Mouse (Mus musculus): ENCODE data around the gene Diras1. TPM values are rescaled to one million over a fixed set of nuclear protein-coding genes. Genes with fewer than 3 reads are reported as not detected.
A peak's percentile ranks its signal among the peaks of the same experiment; 100 is the strongest.

Diras1 gene
- polyA plus RNA-seq, 1 experiment from 2014 or later = 0.07 TPM

DNA sequence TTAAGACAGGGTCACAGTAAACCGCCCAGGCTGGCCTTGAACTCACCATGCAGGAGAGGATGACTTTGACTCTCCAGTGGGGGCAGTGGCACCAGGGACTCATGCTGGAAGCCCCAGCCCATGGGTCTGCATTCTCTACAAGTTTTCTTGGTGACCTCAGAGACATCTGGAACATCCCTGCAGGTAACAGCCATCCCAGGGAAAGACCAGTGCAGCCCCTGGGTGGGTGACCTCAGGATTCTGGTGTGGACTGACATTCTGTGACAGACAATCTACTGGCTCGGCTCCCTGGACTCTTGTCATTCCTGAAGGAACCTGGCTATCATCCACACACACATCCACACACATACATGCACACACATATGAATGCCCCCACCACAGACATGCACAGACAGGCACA lies 9.8 kb downstream of the Diras1 start:
- H3K9ac ChIP-seq = no peak overlapping the region
- peak overlapping the region; percentile 59 for H3K4me2 ChIP-seq
- ATAC-seq (ENCODE audit: insufficient read depth) = no peak
- 65% methylated on average over 2 of the region's 2 CpGs for WGBS (ENCODE audit: insufficient replicate concordance)
- H3K9me3 ChIP-seq (replicated peaks) = no peaks in the 10 kb centered on the region
- no peak overlapping the region for H3K27ac ChIP-seq (replicated peaks)
- H3K36me3 ChIP-seq (replicated peaks) = no peaks in the 10 kb centered on the region
- peaks cover 5% of the 10 kb centered on the region for H3K27me3 ChIP-seq
- H3K4me3 ChIP-seq (replicated peaks) = no peak overlapping the region
- peaks cover 20% of the 10 kb centered on the region for H3K4me1 ChIP-seq (replicated peaks)

DNA sequence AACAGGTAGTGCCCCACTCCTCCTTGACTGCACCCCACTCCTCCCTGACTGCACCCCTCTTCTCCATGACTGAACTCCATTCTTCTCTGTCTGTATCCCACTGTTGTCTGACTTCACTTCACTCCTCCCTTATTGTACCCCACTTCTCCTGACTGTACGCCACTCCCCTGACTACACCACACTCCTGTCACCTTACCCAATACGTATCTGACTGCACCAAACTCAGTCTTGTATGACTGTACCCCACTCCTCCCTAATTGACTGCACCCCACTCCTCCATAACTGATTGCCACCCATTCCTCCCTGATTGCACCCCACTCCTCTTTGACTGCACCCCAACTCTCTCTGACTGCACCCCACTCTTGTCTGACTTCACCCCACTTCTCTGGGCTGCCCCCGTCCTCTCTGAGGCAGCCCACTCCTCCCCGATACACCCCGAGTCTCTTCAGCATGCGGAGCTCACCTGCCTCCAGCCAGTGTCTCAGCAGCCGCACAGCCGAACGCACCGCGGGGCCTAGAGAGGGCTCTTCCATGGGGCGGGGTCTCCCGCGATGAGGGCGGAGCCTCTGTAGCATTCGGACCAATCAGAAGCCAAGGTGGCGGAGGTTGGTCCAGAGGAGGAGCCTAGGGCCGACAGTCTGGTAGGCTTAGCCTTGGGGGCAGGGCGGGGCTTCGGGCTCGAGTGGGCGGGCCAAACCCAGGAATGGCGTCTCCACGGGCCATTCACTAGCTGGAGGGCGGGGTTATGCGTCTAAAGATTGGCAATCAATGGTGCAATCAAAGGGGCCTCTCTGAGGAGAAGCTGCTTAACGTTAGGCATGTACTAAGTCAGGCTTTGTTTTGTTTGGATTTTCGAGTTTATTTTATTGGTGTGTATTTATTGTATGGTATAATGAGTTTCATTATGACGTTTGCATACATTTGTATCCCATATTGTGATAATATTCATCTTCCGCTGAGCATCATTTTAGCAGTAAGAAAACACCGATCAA lies 10.8 kb downstream of the Diras1 start, which contains the start of gene Gng7:
Gene Gng7, minus strand, starts transcription at position 553 of the 992 bp plus-strand sequence.
- H3K9ac ChIP-seq = no peak within 1 kb of the TSS
- H3K9me3 ChIP-seq (replicated peaks) = no peaks in the 10 kb centered on the region
- H3K4me2 ChIP-seq = peak within 1 kb of the TSS; percentile 59
- 11% methylated on average over 31 of the region's 31 CpGs for WGBS (ENCODE audit: insufficient replicate concordance)
- H3K4me3 ChIP-seq (replicated peaks) = peak within 1 kb of the TSS; percentile 32; the same call in 1 of the 2 replicates
- peak; percentile 91 for ATAC-seq (ENCODE audit: insufficient read depth)
- peaks cover 20% of the 10 kb centered on the region for H3K4me1 ChIP-seq (replicated peaks)
- no peaks in the 10 kb centered on the region; the same call in 1 of the 2 replicates for H3K27me3 ChIP-seq
- no peak within 1 kb of the TSS for H3K27ac ChIP-seq (replicated peaks)
- H3K36me3 ChIP-seq (replicated peaks) = no peaks in the 10 kb centered on the region

DNA sequence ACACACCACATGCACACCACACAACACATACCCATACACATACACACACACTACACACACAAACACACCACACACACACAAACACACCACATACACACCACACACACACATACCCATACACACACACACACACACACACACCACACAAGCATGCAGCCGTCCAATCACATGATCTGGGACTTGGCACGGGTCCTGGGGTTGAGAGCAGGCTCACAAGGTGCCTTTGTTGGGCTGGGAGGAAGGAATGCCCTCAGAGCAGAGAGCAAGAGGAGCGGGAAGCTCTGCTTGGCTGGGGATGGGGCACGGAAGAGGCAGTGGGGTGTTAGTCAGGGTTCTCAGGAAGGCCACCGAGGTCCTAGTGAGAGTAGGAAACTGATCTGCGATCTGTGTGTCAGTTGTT lies 14.6 kb downstream of the Diras1 start:
- Histone ChIP-seq H3K4me2 (no peak overlapping the region), H3K36me3 (replicated peaks) (no peaks in the 10 kb centered on the region), H3K27me3 (no peaks in the 10 kb centered on the region; the same call in 1 of the 2 replicates), H3K27ac (replicated peaks) (no peak overlapping the region), H3K9me3 (replicated peaks) (no peaks in the 10 kb centered on the region), H3K9ac (no peak overlapping the region), H3K4me1 (replicated peaks) (peaks cover 18% of the 10 kb centered on the region), H3K4me3 (replicated peaks) (no peak overlapping the region)
- 61% methylated on average over 6 of the region's 6 CpGs for WGBS (ENCODE audit: insufficient replicate concordance)
- ATAC-seq (ENCODE audit: insufficient read depth) = no peak

- Histone ChIP-seq H3K9ac (no peak overlapping the region), H3K36me3 (replicated peaks) (no peaks in the 10 kb centered on the region), H3K4me2 (no peak overlapping the region), H3K4me3 (replicated peaks) (no peak overlapping the region), H3K27me3 (no peaks in the 10 kb centered on the region), H3K4me1 (replicated peaks) (no peaks in the 10 kb centered on the region), H3K9me3 (replicated peaks) (no peaks in the 10 kb centered on the region), H3K27ac (replicated peaks) (no peak overlapping the region)
- WGBS (ENCODE audit: insufficient replicate concordance) = 25% methylated on average over 7 of the region's 7 CpGs
- ATAC-seq (ENCODE audit: insufficient read depth) = no peak
Measured at GRCm38 (mm10) chr10:81007240-81007639, 18.2 kb downstream of the Diras1 start.

DNA sequence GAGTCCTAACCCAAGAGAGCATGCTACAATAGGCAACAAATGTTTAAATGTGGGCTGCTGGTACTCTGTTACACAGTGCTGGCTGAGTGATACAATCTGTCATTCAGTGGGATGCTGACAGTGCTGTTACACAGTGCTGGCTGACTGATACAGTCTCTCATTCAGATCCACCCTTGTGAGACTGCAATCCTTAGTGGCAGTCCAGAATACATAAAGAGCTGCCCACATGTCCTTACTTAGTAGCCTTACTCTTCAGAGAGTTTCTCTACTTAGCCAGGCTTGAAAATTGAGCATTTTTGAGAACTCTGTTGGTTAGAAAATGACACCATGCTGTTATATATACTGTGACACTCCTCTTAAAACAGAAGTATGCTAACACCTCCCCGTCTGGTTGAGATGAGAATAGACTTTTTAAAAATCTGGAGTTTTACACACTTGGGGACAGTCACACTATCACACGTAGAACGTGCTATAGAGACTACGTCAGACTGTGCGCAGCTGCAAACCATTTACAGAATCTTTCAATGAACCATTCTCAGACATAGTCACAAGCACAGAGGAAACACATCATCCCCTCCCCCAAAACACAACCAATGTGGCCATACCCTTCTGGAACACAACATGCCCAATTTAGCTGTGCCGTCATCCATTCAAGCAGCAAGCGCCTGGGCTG lies 19.3 kb downstream of the Diras1 start:
- no peaks in the 10 kb centered on the region for H3K36me3 ChIP-seq (replicated peaks)
- H3K4me1 ChIP-seq (replicated peaks) = no peaks in the 10 kb centered on the region
- no peak overlapping the region for H3K9ac ChIP-seq
- no peak overlapping the region for H3K27ac ChIP-seq (replicated peaks)
- no peaks in the 10 kb centered on the region for H3K27me3 ChIP-seq
- no peaks in the 10 kb centered on the region for H3K9me3 ChIP-seq (replicated peaks)
- H3K4me2 ChIP-seq = no peak overlapping the region
- no peak for ATAC-seq (ENCODE audit: insufficient read depth)
- H3K4me3 ChIP-seq (replicated peaks) = no peak overlapping the region
- 85% methylated on average over 7 of the region's 7 CpGs for WGBS (ENCODE audit: insufficient replicate concordance)

GRCm38 (mm10) chr10:81001161-81001560 lies 24.3 kb downstream of the Diras1 start:
- WGBS (ENCODE audit: insufficient replicate concordance) = 56% methylated on average over 10 of the region's 10 CpGs
- Histone ChIP-seq H3K4me2 (no peak overlapping the region), H3K4me3 (replicated peaks) (no peak overlapping the region), H3K36me3 (replicated peaks) (no peaks in the 10 kb centered on the region), H3K27ac (replicated peaks) (no peak overlapping the region), H3K27me3 (peaks cover 10% of the 10 kb centered on the region), H3K9me3 (replicated peaks) (no peaks in the 10 kb centered on the region), H3K9ac (no peak overlapping the region), H3K4me1 (replicated peaks) (peaks cover 29% of the 10 kb centered on the region)
- ATAC-seq (ENCODE audit: insufficient read depth) = no peak

DNA sequence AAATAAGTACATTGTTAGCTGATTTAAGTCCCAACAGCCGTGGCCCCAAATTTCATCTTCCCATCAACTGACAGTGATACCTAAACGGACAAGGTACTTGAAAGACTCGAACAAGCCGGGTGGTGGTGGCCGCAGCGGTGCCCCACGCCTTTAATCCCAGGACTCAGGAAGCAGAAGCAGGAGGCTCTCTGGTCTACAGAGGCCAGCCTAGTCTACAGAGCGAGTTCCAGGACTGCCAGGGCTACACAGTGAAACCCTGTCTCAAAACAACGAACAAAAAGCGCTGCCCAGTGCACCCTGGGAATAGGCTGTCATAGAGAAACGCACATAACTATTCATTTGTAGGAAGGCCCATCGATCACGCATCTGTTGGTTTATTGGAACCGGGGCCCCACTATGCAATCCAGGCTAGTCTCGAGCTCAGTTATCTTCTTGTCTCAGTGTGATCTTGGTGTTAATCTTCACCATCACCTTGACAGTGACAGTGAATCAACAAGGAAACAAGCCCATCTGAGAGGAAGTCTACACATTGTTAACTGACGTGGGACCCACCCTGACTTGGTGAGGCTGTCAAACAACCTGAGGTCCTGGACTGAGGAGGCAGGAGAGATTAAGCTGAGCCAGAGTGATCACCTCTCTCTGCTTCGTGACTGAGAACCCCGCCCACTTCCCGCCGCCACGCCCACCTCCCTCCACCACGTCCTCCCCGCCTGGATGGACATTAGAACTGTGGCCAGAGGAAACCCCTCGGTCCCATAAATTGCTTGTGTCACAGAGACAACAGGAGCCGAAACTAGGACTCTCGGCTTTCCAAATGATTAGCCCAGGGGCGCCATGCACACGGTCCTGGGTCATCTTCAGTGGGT lies 25.0 kb downstream of the Diras1 start:
- H3K4me1 ChIP-seq (replicated peaks) = peaks cover 29% of the 10 kb centered on the region
- no peak overlapping the region for H3K27ac ChIP-seq (replicated peaks)
- no peak for ATAC-seq (ENCODE audit: insufficient read depth)
- 0 out of 2 replicates have a peak overlapping the region, but pooled peaks have one; percentile 6 for H3K9ac ChIP-seq
- H3K36me3 ChIP-seq (replicated peaks) = no peaks in the 10 kb centered on the region
- no peak overlapping the region for H3K4me3 ChIP-seq (replicated peaks)
- peaks cover 10% of the 10 kb centered on the region for H3K27me3 ChIP-seq
- no peaks in the 10 kb centered on the region for H3K9me3 ChIP-seq (replicated peaks)
- 29% methylated on average over 28 of the region's 28 CpGs for WGBS (ENCODE audit: insufficient replicate concordance)
- H3K4me2 ChIP-seq = peak overlapping the region; percentile 40

GRCm38 (mm10) chr10:80999362-81000196 lies 25.9 kb downstream of the Diras1 start:
- Histone ChIP-seq H3K9ac (no peak overlapping the region), H3K27me3 (peaks cover 16% of the 10 kb centered on the region), H3K27ac (replicated peaks) (no peak overlapping the region), H3K4me3 (replicated peaks) (no peak overlapping the region), H3K9me3 (replicated peaks) (no peaks in the 10 kb centered on the region), H3K4me2 (peak overlapping the region; percentile 40), H3K4me1 (replicated peaks) (peaks cover 32% of the 10 kb centered on the region), H3K36me3 (replicated peaks) (no peaks in the 10 kb centered on the region)
- 24% methylated on average over 37 of the region's 37 CpGs for WGBS (ENCODE audit: insufficient replicate concordance)
- peak; percentile 33; the same call in 1 of the 2 replicates for ATAC-seq (ENCODE audit: insufficient read depth)

DNA sequence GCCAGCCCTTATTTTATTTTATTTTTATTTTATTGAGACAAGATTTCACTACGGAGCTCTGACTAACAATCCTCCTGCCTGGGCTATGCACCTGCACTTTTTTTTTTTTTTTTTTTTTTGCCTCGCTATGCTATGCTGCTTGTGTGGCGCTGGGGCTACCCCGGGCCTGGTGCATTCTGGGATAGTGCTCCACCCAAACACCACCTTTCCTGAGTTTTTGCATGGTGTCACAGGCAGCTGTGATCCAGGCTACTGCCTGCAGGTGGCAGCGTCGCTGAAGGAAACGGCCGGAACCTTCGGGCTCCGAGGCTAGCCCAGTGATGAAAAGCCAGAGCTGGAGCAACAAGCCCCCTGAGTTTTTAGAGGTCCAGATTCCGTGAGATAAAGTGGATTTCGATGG lies 26.7 kb downstream of the Diras1 start:
- Histone ChIP-seq H3K27ac (replicated peaks) (no peak overlapping the region), H3K4me2 (0 out of 2 replicates have a peak overlapping the region, but pooled peaks have one; percentile 13), H3K4me3 (replicated peaks) (no peak overlapping the region), H3K36me3 (replicated peaks) (no peaks in the 10 kb centered on the region), H3K27me3 (peaks cover 20% of the 10 kb centered on the region), H3K9ac (no peak overlapping the region), H3K4me1 (replicated peaks) (peaks cover 32% of the 10 kb centered on the region), H3K9me3 (replicated peaks) (no peaks in the 10 kb centered on the region)
- 0 out of 2 replicates have a peak, but pooled peaks have one; percentile 29 for ATAC-seq (ENCODE audit: insufficient read depth)
- WGBS (ENCODE audit: insufficient replicate concordance) = 8% methylated on average over 12 of the region's 12 CpGs

DNA sequence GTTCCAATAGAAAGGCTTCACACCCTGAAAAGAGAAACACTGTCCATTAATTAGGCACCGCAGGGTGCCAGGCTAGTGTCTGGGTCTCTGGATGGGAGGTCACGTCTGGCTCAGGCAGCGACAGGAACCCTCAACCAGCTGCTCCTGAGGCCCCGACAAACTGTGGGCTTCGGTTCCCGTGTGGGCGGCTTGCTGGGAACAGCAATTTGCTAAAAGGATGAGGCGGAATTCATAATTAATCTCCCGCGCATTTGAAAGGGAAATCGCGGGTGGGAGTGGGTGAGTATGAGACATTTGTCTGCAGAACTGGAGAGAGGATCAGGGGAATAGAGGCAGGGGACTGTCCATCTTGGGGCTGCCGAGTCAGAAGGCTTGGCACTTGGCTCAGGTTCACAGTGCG lies 27.4 kb downstream of the Diras1 start:
- ATAC-seq (ENCODE audit: insufficient read depth) = no peak
- H3K36me3 ChIP-seq (replicated peaks) = no peaks in the 10 kb centered on the region
- H3K4me2 ChIP-seq = no peak overlapping the region
- peaks cover 32% of the 10 kb centered on the region for H3K4me1 ChIP-seq (replicated peaks)
- H3K27me3 ChIP-seq = peaks cover 20% of the 10 kb centered on the region
- no peak overlapping the region for H3K27ac ChIP-seq (replicated peaks)
- H3K9ac ChIP-seq = no peak overlapping the region
- 42% methylated on average over 14 of the region's 14 CpGs for WGBS (ENCODE audit: insufficient replicate concordance)
- no peaks in the 10 kb centered on the region for H3K9me3 ChIP-seq (replicated peaks)
- H3K4me3 ChIP-seq (replicated peaks) = no peak overlapping the region

All from liver, embryonic 15.5 days (tissue).